Mouse (Mus musculus) ES-Bruce4 (cell line): ENCODE results near the gene Cbll1. TPM values are rescaled to one million over a fixed set of nuclear protein-coding genes. Genes with fewer than 3 reads are reported as not detected.

Experiments
- H3K27ac ChIP-seq: 2 replicates; pipeline ENCODE4 v1.5.1; 2012; ENCODE audit warnings: low read length, inconsistent platforms; ENCODE audit not compliant: insufficient read depth
- H3K27me3 ChIP-seq: 2 replicates; pipeline ENCODE4 v1.6.1; 2012; ENCODE audit warnings: mild to moderate bottlenecking, low read length, inconsistent platforms; ENCODE audit not compliant: control insufficient read depth, poor library complexity, insufficient read depth, severe bottlenecking
- H3K36me3 ChIP-seq: 2 replicates; pipeline ENCODE4 v1.6.1; 2012; ENCODE audit warnings: inconsistent platforms, mild to moderate bottlenecking, low read length, moderate library complexity; ENCODE audit not compliant: control insufficient read depth, poor library complexity, insufficient read depth, severe bottlenecking
- H3K4me1 ChIP-seq: one replicate; pipeline ENCODE4 v1.8.1; 2011; ENCODE audit warnings: low read length; ENCODE audit not compliant: control insufficient read depth, insufficient read depth
- H3K4me3 ChIP-seq: 2 replicates; pipeline ENCODE4 v1.5.1; 2011; ENCODE audit warnings: low read depth, mild to moderate bottlenecking, low read length
- H3K9ac ChIP-seq: 2 replicates; pipeline ENCODE4 v1.6.1; 2012; ENCODE audit warnings: low read depth, mild to moderate bottlenecking, inconsistent platforms; ENCODE audit not compliant: poor library complexity, severe bottlenecking
- H3K9me3 ChIP-seq: replicated peaks from 2 replicates; pipeline ENCODE4 v1.6.1; 2012; ENCODE audit warnings: mild to moderate bottlenecking, low read length, inconsistent platforms; ENCODE audit not compliant: control insufficient read depth, poor library complexity, insufficient read depth, severe bottlenecking
- CTCF ChIP-seq: IDR thresholded peaks from one replicate; pipeline ENCODE4 v1.8.1; 2011; ENCODE audit warnings: low read depth, low read length
- EP300 ChIP-seq: IDR thresholded peaks from 2 replicates; pipeline ENCODE4 v1.6.1; 2011; ENCODE audit warnings: low read depth, low read length; ENCODE audit not compliant: insufficient read depth
- POLR2A ChIP-seq: IDR thresholded peaks from one replicate; pipeline ENCODE4 v1.8.1; 2011; ENCODE audit warnings: low read length; ENCODE audit not compliant: insufficient read depth
- polyA plus RNA-seq: library from polyadenylated mRNA; stranded (reverse); fragments of >200 nt; gene quantifications from 2 replicates; pipeline ENCODE4 v1.2.4, GENCODE M21; 2011; ENCODE audit warnings: low read depth; ENCODE audit not compliant: missing spikeins, insufficient read depth, insufficient read length

Cbll1 gene
- polyA plus RNA-seq, 1 experiment: 45.3 TPM

DNA sequence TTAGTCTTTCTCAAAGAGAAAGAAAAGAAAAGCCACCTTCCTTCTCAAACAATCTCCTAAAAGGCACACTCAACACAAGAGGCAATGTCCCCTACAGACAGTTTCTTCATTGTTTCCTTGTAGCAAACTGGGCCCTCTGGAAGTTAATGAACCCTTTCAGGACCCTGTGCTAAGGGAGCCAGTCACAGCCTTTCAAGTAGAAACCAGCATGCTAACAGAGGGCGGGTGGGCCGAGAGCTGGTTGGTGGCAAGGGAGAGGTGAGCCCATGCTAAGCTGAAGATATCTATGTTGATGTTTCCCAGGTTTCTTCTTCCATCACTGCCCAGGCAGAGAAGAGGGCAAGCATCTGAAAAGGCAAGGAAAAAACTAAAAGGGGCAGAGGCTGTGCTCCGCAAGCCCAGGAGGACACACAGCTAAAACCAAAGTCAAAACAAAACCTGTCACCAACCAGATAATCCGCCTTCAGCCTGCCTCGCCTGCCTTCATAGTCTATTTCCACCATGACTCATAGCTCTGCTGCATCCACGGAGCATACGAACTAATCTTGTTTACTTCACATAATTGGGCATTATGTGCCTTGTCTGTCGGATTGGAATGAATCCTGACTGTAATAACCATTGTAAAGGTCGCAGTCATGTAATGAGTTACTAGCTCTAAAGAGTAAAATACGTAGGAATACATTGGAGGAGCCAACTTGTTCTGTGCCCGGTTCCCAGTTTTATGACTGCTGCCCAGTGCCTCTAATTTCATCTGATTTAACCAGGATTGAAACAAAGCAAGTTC, 34.8 kb upstream of the Cbll1 start:
- no peak overlapping the region for H3K27ac ChIP-seq

DNA sequence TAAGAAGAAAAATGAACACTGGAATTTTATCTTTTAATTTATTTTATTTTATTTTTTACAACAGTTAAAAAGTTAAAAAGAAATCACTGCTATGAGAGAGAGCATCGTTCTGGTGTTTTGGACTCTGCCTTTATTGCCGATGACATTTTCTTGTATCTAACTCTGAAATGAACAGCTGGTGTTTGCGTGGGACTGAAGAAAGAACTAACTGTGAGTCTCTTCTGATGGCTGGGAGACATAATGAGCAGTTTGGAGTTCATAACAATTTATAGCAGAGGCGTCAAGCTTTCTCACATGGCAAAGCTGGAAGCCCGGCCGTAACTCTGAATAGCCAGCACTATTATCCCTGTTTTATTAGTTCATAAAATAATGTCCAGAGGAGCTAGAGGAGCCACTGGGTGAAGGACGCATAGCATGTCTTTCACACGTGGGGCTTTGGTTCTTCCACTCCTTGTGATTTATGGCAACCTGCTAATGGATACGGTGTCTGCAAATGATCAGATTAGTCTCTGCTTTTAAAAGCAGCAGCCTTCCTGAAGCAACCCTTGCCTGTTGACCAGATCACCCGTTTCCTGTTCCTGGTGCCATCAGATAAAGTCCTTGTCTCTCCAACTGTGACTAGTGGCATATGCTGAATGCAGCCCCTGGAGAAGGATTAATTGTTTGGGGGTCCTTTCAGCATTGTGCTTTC, 33.9 kb upstream of the Cbll1 start:
- Histone ChIP-seq H3K27ac (no peak overlapping the region), H3K27me3 (no peaks in the 10 kb centered on the region), H3K9me3 (no peaks in the 10 kb centered on the region), H3K4me3 (no peak overlapping the region), H3K9ac (no peak overlapping the region), H3K36me3 (no peaks in the 10 kb centered on the region), H3K4me1 (no peaks in the 10 kb centered on the region)
- TF ChIP-seq EP300 (no peak), POLR2A (no peak), CTCF (no peak)

More for the DNA sequence above, 34.8 kb upstream of the Cbll1 start:
- TF ChIP-seq EP300 (no peak), POLR2A (no peak), CTCF (no peak)
- no peak overlapping the region for H3K9ac ChIP-seq
- no peaks in the 10 kb centered on the region for H3K9me3 ChIP-seq
- H3K4me1 ChIP-seq: no peaks in the 10 kb centered on the region
- no peaks in the 10 kb centered on the region for H3K36me3 ChIP-seq
- no peak overlapping the region for H3K4me3 ChIP-seq
- H3K27me3 ChIP-seq: no peaks in the 10 kb centered on the region

DNA sequence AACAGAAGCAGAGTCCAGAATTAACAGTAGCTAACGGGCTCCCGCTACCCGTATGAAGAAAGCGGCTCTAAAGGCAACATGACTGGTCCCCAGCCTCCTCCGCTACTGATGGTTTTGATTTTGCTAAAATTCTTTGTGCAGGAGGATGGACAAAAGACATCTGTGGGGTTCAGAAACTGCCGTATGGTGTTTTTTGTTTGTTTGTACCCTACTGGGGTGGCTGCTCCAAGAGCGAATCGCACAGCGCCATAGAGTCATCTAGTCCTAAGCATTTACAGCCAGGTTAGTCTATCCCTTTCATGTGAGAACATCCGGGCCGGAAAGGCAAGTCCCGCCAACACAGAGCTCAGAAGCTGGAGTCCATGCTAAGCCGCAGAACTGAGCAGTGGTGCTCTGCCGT, 32.6 kb upstream of the Cbll1 start:
- Histone ChIP-seq H3K4me3 (peak overlapping the region; percentile 29), H3K27me3 (no peaks in the 10 kb centered on the region)
- TF ChIP-seq POLR2A (no peak), EP300 (no peak), CTCF (no peak)

DNA sequence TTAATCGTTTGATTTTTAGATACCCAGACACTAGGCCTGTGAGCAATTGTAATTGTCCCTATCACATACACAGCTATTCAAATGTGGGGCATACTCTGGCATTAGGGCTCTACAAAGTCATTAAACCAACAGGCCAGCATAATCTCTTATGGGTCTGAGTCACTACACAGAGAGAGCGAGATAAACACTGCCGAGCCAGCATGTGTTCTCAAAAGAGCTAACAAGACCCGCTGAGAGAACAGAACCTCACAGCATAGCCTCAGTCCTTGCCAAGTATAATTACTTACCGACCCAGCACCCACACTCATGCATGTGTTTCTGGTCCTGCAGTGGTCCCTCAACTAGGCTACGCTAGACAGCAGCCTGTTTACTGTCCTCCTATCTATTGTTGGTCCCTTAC, 28.0 kb upstream of the Cbll1 start:
- Histone ChIP-seq H3K27ac (no peak overlapping the region), H3K9ac (no peak overlapping the region), H3K4me1 (no peaks in the 10 kb centered on the region), H3K27me3 (no peaks in the 10 kb centered on the region), H3K4me3 (no peak overlapping the region), H3K9me3 (0 out of 2 replicates have a peak, but pooled peaks cover 3% of the 10 kb centered on the region), H3K36me3 (no peaks in the 10 kb centered on the region)
- TF ChIP-seq EP300 (no peak), POLR2A (no peak)

More for the DNA sequence above, 32.6 kb upstream of the Cbll1 start:
- Histone ChIP-seq H3K4me1 (no peaks in the 10 kb centered on the region), H3K36me3 (no peaks in the 10 kb centered on the region), H3K27ac (no peak overlapping the region), H3K9ac (no peak overlapping the region), H3K9me3 (no peaks in the 10 kb centered on the region)

DNA sequence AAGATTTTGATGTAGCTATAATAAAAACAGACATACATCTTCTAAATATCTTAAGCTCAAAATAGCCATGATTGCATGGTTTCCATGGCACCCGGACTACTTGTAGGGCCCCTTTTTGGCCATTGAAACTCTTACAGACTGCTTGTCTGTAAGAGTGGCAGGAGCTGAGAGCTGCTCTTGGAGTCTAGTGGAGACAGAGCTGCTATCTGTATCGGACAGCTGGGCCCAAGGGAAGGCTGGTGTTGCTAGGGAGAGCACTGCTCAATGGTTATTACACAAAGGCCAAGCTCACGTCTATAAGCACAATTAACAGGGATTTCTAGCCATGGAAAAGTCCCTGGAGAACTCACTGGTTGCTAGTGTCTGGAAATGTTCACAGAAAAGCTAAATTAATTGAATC, 22.0 kb upstream of the Cbll1 start:
- no peak overlapping the region for H3K9ac ChIP-seq
- no peak overlapping the region for H3K27ac ChIP-seq
- TF ChIP-seq POLR2A (no peak), CTCF (no peak), EP300 (no peak)
- H3K4me3 ChIP-seq: no peak overlapping the region
- no peaks in the 10 kb centered on the region for H3K4me1 ChIP-seq
- H3K27me3 ChIP-seq: no peaks in the 10 kb centered on the region
- no peaks in the 10 kb centered on the region for H3K36me3 ChIP-seq
- 0 out of 2 replicates have a peak, but pooled peaks cover 3% of the 10 kb centered on the region for H3K9me3 ChIP-seq

DNA sequence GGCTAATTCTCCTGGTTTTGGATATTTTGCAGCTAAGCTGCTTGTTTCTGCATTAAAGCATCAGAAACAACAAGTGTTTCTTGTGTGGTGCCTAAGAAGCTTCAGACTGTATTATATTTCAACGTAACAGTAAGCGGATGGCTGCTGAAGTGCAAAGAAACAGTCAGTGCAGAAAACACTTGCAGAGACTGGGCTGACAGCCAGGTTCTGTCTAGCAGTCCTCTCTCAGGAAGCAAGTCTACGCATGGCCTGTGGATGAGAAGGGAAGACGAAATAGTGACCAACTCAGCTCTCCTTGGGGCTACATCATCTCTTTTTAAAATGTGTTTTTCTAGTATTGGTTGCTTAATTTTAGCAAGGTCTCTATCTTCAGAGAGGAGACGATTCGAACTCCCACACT, 20.7 kb upstream of the Cbll1 start:
- Histone ChIP-seq H3K27me3 (no peaks in the 10 kb centered on the region), H3K9ac (no peak overlapping the region), H3K9me3 (0 out of 2 replicates have a peak, but pooled peaks cover 3% of the 10 kb centered on the region), H3K36me3 (no peaks in the 10 kb centered on the region), H3K27ac (no peak overlapping the region), H3K4me1 (no peaks in the 10 kb centered on the region), H3K4me3 (no peak overlapping the region)
- TF ChIP-seq POLR2A: no peak
- TF ChIP-seq EP300: no peak
- no peak for TF ChIP-seq CTCF
